Mouse (Mus musculus) liver, adult (tissue): ENCODE measurements around the gene Zfhx3.

ENCODE experiments used
- GATA4 ChIP-seq: IDR thresholded peaks from 2 replicates; pipeline ENCODE4 v1.6.1; 2014; ENCODE audit warnings: mild to moderate bottlenecking, low read length; ENCODE audit not compliant: insufficient replicate concordance

The Zfhx3 gene

DNA sequence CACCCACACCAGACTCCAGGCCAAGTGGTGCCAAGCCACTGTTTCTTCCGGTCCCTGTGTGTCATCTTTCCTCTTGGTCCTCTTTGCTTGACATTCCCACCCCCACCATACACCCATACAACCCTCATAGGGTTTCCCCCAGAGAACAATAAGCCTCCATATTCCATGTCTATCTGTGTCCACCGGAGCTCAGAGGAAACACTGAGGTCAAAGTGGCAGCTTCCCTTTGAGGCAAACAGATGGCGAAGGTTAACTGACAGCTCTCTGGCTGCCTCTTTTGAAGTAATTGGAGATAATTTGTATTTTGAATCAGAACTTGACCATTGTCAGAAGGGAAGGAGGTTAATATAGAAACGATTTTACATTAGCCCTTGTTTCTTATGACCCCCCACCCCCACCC is 292.0 kb downstream of the Zfhx3 start:
- TF ChIP-seq GATA4, result no peak

DNA sequence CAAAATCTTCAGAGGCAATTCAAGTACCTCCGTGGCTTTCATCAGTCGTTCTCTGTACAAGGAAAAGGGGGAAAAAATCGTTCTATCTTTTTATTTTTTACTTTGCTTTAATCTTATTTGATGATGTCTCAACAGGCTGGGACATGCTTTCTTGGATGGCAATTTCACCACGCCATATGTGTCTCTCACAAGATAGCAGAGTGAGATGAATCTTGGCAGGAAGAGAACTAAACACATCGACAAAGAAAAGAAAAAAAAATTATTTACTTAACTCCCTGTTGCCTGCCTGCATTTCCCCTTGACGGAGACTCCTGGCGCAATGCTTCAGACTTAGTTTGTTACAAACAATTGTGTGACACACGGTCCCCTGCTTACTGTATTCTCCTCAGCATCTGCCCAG is 294.3 kb downstream of the Zfhx3 start:
- no peak for TF ChIP-seq GATA4

- TF ChIP-seq GATA4, result no peak
Observed at GRCm38 (mm10) chr8:108239531-108239930, 297.1 kb downstream of the Zfhx3 start.

- no peak for TF ChIP-seq GATA4
Observed at GRCm38 (mm10) chr8:108241041-108241690, 298.7 kb downstream of the Zfhx3 start.

DNA sequence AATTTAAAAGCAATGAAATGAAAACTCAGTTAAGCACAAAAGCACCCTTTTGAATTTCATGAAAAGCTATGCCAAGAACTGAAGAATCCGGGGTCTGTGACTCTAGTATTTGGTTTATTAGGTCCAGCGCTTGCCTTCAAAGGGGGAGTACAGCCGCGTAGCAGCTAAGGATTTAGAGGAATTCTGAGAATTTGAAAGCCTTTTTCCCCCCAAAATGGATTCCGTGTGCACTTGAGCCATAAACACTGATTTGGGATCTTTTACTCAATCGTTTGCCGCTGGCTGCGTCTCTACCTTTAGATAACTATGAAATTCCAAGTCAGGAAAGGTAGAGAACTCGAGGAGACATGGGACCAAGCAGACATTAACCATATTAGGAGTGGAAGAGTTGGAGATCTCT is 300.8 kb downstream of the Zfhx3 start:
- TF ChIP-seq GATA4, result no peak

DNA sequence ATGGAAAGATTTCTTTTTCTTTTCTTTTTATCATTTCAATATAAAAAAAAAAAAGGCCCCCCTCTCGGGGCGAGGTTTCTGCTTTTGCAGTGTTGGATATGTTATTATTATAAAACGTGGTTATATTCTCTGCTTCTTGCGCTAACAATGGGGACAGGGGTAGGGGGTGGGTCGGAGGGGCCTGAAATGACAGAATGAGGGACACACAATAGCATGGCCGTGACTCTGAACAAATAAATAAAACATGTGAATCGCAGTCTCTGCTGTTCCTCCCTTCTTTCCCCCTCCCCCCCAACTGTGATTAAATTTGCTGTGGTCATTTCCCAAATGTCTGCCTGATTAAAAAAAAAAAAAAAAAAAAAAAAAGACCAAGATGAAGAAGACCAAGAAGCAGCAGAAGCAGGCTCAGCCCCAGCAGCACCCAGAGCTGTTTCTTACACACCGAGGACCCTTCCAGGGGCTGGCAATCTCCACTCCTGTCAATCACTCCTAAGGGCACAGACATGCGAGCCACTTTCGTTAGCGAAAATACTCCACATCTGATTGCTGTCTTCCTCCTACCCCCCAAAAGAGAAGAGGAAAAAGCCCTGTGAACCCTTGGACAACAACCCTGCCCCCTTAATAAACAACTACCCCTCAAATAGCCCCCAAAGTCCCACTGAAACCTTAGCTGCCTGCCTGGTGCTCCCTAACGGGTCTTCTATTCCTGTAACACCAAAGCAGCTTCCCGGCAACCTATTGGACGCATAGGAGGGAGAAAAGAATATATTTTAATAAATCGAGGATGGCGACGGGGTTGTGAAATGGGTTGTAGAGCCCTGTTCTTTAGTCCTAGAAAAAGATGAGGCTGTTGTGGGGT is 302.4 kb downstream of the Zfhx3 start:
- no peak for TF ChIP-seq GATA4

- TF ChIP-seq GATA4, result no peak
Observed at GRCm38 (mm10) chr8:108245575-108245974, 303.1 kb downstream of the Zfhx3 start.

DNA sequence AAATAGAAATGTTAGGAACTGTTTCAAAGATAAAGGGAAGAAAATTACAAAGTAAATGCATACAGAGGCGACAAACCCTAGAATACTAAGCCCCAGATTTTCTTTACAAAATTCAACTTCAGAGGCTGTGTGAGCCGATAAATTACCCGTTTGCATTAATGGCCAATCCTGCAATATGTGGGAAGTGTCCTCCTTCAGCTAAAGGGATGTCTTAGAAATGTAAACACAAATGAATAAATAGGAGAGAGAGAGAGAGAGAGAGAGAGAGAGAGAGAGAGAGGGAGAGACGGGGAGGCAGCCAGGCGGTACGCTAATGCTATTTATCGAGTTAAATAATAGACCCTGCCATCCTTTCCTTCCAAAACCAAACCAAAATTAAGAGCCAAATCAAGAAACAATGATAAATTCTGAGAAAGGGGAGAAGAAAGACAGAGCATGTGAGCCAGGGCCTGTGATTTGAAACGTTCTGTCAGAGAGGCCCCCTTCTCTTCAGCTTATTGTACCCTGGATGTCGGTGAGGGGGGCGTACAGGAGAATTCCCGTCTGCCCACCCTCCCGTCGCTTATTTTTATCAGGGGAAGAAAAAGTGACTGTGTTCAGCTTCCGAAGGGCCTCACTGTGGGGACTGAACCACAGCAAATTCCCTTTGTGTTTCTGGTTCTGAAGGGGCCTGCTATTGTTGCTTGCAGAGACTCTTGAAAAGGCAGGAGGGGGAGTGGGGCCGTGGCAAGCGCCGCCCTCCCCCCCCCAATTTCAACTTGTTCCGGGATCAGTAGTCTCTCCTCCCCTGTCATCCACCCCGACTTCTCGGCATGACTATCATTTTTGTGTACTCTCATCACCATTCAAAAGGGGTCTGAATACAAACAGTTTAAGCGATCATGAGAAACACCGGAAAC is 303.8 kb downstream of the Zfhx3 start:
- no peak for TF ChIP-seq GATA4

DNA sequence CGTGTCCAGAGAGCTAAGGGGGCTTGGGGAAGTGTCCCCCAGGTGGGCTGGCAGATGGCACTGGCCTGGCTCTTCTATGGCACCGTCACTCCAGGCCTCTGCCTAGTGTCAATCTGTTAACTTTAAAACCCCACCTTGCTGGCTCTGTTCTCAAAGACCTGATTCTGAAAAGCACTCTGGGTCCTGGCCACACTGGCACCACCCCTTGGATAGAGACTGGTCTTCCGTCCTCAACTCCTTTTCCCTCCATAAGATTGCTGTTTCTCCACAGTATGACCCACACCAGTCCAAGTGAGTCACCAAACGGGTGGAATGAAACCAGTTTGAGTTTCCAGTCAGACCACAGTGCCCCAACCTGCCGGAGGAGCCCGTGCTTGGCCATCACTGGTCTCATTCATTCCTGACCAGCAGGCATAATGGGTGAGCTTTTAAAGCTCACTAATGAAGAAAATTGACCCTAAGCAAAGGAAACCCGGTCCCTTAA is 304.5 kb downstream of the Zfhx3 start:
- no peak for TF ChIP-seq GATA4

DNA sequence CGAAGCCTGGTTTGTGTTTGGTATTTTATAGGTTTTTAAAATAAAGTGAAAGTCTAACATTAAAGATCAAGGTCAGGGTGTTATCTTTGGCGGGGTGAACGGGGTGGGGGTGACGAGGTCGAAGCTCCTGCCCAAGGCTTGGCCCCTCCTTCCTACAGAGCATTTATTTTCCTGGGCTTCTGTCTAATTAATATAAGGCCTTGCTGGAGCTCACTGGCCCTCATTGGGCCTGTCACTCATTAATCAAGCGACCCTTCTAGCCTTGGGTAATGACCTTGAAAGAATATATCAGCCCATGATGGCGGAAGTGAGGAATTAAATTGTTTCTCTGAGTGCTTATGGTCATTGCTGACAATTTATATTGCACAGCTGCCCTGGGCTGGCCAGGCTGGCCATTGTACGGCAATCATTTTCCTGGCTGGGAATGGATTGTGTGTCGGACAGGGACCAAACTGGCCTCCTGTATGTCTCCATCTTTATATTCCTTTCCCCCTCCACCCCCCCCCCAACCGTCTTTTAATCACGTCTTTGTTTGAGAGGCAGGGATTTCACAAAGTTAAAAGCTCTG is 322.2 kb downstream of the Zfhx3 start:
- no peak for TF ChIP-seq GATA4

DNA sequence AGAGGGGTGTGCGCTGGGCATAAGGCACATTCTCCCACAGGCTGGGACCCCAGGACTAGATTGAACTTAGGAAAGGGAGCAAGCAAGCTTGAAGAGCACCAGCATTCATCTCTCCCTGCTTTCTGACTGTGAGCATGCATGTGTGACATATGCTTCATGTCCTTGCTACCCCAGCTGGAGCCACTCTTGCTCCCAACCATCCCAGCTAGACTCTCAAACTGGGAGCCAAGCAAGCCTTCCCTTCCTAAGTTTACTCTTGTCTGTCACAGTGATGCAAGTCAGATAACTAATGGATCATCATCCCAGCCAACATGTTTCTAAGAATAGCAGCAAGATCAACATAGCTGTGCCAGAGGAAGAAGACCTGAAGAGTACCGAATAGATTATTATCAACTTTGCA is 335.5 kb downstream of the Zfhx3 start:
- no peak for TF ChIP-seq GATA4

- TF ChIP-seq GATA4, result no peak
Observed at GRCm38 (mm10) chr8:108281981-108282380, 339.5 kb downstream of the Zfhx3 start.

GRCm38 (mm10) chr8:108286117-108286516 is 343.7 kb downstream of the Zfhx3 start:
- no peak for TF ChIP-seq GATA4

- no peak for TF ChIP-seq GATA4
Observed at GRCm38 (mm10) chr8:108300964-108301615, 358.6 kb downstream of the Zfhx3 start.
